Mouse (Mus musculus): ENCODE measurements around the gene Zfp963. TPM values are rescaled to one million over a fixed set of nuclear protein-coding genes. Genes with fewer than 3 reads are reported as not detected.

Zfp963 gene
- polyA plus RNA-seq (2012; ENCODE audit: insufficient read depth, low replicate concordance), result 0.22 TPM in 1 of 2 replicates, not detected in the other

DNA sequence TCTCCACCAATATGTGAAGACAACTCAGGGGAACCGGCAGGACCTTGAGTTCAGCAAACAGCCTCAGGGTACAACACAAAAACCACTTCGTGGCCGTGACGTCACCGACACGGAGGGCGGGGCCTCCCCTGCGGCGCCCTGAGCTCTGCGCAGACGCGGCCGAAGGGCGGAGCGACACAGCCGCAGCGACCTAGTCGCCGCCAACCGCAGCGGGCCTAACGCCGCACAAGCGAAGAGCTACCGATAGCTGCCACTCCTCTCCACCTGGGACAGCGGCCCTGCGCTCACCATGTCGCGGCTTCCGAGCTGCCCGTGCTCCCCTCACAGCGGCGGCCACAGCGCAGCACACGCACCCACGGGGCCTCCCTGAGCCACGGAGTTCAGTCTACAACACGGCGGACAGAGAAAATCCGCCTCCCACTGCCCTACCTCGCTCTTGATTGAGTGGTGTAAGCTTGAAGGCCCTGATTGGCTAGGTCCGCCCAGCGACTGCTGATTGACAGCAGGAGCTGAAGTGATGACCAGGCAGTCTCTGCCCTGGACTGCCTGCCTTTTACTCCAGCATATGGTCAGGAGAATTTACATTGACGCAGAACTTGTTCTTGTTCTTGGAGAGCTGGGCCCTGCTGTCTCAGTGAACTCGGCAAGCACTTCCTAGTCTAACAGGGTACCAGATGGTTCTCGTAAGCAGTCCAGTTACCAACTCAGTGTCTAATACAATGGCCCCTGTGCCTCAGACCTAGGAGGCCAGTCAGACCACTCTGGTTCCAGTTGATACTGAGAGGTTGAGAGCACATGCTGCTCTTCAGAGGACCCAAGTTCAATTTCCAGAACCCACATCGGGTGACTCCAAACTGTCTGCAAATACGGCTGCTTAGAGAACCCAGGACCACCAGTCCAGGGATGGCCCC is at the start of gene Zfp963:
Zfp963 (minus strand) TSS at position 427 of the 911 bp plus-strand sequence.
- no peak for TF ChIP-seq GATA1 (IDR thresholded peaks at IDR 0.05; ENCODE audit: borderline replicate concordance, low read length)
- TF ChIP-seq FLI1 (IDR thresholded peaks at IDR 0.05; ENCODE audit: low read length), result no peak
- H3K4me3 ChIP-seq (replicated peaks), result peak within 1 kb of the TSS; percentile 100
- no peaks in the 10 kb centered on the region for H3K9me3 ChIP-seq
- peaks cover 20% of the 10 kb centered on the region for H3K4me1 ChIP-seq
- H3K27me3 ChIP-seq (replicated peaks), result no peaks in the 10 kb centered on the region
- H3K36me3 ChIP-seq (replicated peaks; ENCODE audit: low read length), result peaks cover 3% of the 10 kb centered on the region

DNA sequence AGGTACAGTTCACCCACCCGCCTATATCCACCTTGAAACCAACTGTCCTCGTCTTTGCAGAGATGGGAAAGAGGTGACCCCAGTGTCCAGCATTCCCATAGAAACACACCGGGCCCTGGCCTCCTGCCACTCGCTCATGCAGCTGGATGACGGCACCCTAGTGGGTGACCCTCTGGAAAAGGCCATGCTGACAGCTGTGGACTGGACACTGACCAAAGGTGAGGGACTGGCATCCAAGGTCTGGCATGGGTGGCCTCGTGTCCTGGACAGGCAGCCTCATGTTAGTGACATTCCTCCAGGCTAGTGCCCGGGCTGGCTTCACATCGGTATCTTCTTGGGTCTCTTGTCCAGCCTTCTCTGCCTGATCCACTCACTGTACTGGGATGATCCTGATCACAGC is 49.5 kb upstream of the Zfp963 start:
- Histone ChIP-seq H3K36me3 (replicated peaks; ENCODE audit: low read length) (peaks cover 99% of the 10 kb centered on the region), H3K9me3 (no peaks in the 10 kb centered on the region), H3K4me1 (peaks cover 14% of the 10 kb centered on the region), H3K27me3 (replicated peaks) (no peaks in the 10 kb centered on the region), H3K4me3 (replicated peaks) (no peak overlapping the region)
- TF ChIP-seq GATA1 (IDR thresholded peaks at IDR 0.05; ENCODE audit: borderline replicate concordance, low read length) (no peak), FLI1 (IDR thresholded peaks at IDR 0.05; ENCODE audit: low read length) (no peak)

DNA sequence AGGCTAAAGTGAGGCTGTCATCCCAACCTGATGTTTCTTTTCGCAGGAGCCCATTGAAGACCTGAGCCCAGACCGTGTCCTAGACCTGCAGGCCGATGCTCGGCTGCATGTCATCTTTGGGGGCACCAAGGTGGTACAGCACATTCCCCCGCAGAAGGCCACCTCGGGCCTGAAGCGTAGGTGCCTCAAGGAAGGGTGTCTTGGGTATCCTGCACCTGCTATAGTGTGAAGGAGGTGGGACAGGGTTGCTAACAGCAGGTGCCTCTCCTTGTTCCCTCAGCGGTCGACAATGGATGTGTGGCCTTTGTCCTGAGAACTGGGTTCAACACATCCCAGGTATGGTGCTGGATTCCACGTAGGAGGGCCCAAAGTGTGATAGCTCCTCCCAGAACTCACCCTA is 47.9 kb upstream of the Zfp963 start:
- Histone ChIP-seq H3K27me3 (replicated peaks) (no peaks in the 10 kb centered on the region), H3K36me3 (replicated peaks; ENCODE audit: low read length) (peaks cover 99% of the 10 kb centered on the region), H3K4me3 (replicated peaks) (no peak overlapping the region), H3K4me1 (peaks cover 26% of the 10 kb centered on the region), H3K9me3 (no peaks in the 10 kb centered on the region)
- TF ChIP-seq GATA1 (IDR thresholded peaks at IDR 0.05; ENCODE audit: borderline replicate concordance, low read length), result no peak
- TF ChIP-seq FLI1 (IDR thresholded peaks at IDR 0.05; ENCODE audit: low read length), result no peak

DNA sequence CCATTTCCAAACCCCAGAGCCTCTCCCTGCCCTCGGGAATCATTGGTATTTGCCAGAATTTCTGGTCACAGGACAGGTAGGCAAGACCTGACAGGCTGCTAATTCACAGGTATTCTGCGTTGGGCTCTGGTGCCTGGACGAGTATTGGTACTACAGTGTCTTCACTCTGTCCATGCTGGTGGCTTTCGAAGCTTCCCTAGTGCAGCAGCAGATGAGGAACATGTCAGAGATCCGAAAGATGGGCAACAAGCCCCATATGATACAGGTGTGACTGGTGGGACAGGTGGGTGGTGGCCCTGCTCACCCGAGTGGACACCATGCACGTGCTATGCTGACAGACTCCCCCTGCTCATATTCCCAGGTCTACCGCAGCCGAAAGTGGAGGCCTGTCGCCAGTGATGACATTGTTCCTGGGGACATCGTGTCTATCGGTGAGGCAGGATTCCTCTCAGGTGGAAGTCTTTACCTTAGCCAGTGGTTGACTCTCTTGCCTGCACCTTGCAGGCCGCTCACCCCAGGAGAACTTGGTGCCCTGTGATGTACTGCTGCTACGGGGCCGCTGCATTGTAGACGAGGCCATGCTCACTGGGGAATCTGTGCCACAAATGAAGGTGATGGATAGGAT is 47.1 kb upstream of the Zfp963 start:
- H3K36me3 ChIP-seq (replicated peaks; ENCODE audit: low read length), result peaks cover 91% of the 10 kb centered on the region

DNA sequence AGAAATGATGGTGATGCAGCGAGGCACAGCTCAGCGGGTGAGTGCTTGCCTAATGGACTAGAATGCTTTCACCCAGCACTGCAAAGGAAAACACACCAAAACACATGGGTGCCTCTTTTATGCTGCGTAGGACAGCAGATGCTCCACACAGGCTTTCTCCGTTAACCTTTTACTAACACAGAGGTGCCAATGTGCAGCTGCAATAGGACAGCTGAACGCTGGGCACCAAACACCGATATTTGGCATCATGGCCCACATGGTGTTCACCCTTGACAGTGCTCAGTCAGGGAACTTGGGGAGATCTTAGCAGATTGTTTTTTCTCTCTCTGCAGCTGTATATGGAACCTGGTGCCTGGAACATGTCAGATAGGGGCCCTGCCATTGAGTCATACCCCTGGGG is 45.1 kb upstream of the Zfp963 start:
- H3K4me1 ChIP-seq, result peaks cover 37% of the 10 kb centered on the region
- no peaks in the 10 kb centered on the region for H3K9me3 ChIP-seq
- no peak overlapping the region for H3K4me3 ChIP-seq (replicated peaks)
- no peaks in the 10 kb centered on the region for H3K27me3 ChIP-seq (replicated peaks)
- H3K36me3 ChIP-seq (replicated peaks; ENCODE audit: low read length), result peaks cover 73% of the 10 kb centered on the region
- TF ChIP-seq GATA1 (IDR thresholded peaks at IDR 0.05; ENCODE audit: borderline replicate concordance, low read length) (no peak), FLI1 (IDR thresholded peaks at IDR 0.05; ENCODE audit: low read length) (no peak)

More for the DNA sequence above, 47.1 kb upstream of the Zfp963 start:
- TF ChIP-seq GATA1 (IDR thresholded peaks at IDR 0.05; ENCODE audit: borderline replicate concordance, low read length) (no peak), FLI1 (IDR thresholded peaks at IDR 0.05; ENCODE audit: low read length) (no peak)
- no peaks in the 10 kb centered on the region for H3K27me3 ChIP-seq (replicated peaks)
- no peaks in the 10 kb centered on the region for H3K9me3 ChIP-seq
- H3K4me3 ChIP-seq (replicated peaks), result no peak overlapping the region
- peaks cover 34% of the 10 kb centered on the region for H3K4me1 ChIP-seq

DNA sequence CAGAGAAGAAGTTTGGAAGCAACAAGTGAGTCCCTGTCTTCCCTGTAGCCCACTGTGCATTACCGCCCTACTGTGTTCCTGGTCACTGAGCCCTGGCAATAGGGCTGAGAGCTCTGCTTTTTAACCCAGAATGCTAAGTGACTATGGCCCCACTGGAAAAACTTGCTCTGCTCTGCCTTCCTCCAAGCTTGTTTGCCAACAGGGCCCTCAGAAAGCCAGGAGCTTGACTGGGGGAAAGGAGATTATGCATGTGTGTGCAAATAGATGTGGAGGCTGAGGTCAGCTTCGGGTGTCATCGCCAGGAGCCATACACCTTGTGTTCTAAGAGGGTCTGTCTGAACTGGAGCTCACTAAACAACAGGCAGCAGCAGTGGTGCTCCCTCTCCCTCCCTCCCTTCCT is 44.3 kb upstream of the Zfp963 start:
- peak overlapping the region; percentile 46 for H3K4me3 ChIP-seq (replicated peaks)
- no peaks in the 10 kb centered on the region for H3K9me3 ChIP-seq
- peaks cover 45% of the 10 kb centered on the region for H3K4me1 ChIP-seq
- no peaks in the 10 kb centered on the region for H3K27me3 ChIP-seq (replicated peaks)
- peaks cover 65% of the 10 kb centered on the region for H3K36me3 ChIP-seq (replicated peaks; ENCODE audit: low read length)
- TF ChIP-seq FLI1 (IDR thresholded peaks at IDR 0.05; ENCODE audit: low read length) (no peak), GATA1 (IDR thresholded peaks at IDR 0.05; ENCODE audit: borderline replicate concordance, low read length) (no peak)

DNA sequence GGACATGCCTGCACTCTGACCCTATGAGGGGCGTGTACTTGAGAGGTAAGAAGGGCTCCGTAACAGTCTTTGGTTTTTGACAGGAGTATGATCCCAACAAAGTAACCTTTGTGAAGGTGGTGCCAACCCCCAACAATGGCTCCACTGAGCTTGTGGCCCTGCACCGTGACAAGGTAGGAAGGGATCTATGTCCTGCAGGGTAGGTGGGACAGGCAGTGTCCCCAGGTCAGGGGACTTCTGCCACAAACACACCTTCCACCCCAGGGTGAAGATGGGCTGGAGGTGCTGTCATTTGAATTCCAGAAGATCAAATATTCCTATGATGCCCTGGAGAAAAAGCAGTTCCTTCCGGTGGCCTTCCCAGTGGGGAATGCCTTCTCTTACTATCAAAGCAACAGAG is 43.9 kb upstream of the Zfp963 start:
- Histone ChIP-seq H3K4me1 (peaks cover 48% of the 10 kb centered on the region), H3K27me3 (replicated peaks) (no peaks in the 10 kb centered on the region), H3K4me3 (replicated peaks) (no peak overlapping the region), H3K36me3 (replicated peaks; ENCODE audit: low read length) (peaks cover 61% of the 10 kb centered on the region), H3K9me3 (no peaks in the 10 kb centered on the region)
- no peak for TF ChIP-seq FLI1 (IDR thresholded peaks at IDR 0.05; ENCODE audit: low read length)
- no peak for TF ChIP-seq GATA1 (IDR thresholded peaks at IDR 0.05; ENCODE audit: borderline replicate concordance, low read length)

DNA sequence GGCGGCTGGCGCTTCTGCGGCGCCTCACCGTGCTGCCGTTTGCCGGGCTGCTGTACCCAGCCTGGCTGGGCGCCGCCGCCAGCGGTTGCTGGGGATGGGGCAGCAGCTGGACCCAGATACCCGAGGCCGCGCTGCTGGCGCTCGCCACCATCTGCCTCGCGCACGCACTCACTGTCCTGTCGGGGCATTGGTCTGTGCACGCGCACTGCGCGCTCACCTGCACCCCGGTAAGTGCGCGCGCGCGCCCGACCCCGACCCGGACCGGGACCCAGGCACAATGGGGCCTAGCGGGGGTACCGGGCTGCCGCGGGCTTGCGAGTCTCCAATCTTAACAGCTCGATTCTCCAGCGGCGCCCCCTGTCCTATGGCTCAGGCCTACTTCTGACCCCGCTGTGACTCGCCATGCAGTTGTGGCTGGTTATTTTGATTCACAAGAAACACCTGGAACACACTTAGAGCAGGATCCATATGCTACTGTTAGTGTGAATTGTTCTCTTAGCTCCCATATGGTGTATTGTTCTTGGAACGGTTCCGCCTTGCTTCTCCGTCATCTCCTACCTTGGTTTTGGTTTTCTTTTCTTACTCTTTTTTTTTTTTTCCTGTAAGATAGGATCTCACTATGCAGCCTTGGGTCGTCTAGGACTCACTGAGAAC is 41.8 kb upstream of the Zfp963 start:
- Histone ChIP-seq H3K9me3 (no peaks in the 10 kb centered on the region), H3K4me1 (peaks cover 52% of the 10 kb centered on the region), H3K36me3 (replicated peaks; ENCODE audit: low read length) (peaks cover 40% of the 10 kb centered on the region), H3K4me3 (replicated peaks) (peak overlapping the region; percentile 98), H3K27me3 (replicated peaks) (no peaks in the 10 kb centered on the region)
- TF ChIP-seq FLI1 (IDR thresholded peaks at IDR 0.05; ENCODE audit: low read length) (no peak), GATA1 (IDR thresholded peaks at IDR 0.05; ENCODE audit: borderline replicate concordance, low read length) (no peak)

DNA sequence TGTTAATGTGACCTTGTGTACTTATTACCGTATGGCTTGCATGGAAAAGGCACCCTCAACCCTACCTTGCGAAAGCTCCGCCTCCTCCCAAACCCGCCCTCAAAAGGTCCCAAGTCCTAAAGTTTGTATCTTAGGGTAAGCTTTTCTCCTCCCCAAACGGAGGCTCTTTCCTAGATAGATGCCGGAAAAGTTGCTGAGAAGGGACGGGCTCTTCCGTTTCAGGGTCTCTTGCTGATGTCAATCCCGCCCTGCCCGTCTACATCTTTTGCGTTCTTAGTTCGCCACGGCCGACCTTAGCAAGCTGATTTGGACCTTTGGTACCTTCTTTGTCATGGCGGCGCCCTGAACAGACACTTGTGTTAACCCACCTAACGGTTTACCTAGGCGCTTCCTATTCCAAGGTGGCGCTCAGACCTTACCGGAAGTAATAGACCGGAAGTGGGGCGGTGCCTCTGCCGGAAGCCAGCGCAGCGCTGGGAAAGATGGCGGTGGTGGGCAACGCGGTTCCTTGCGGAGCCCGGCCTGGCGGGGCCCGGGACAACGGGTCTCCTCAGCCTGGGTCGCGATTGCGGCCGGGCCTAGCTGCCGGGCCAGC is 41.1 kb upstream of the Zfp963 start, which contains the start of the genes Atp13a1 and Zfp866:
Atp13a1 (plus strand) TSS at position 391 of the 595 bp plus-strand sequence.
Zfp866 (minus strand) TSS at position 406 of the 595 bp plus-strand sequence.
- no peak for TF ChIP-seq GATA1 (IDR thresholded peaks at IDR 0.05; ENCODE audit: borderline replicate concordance, low read length)
- TF ChIP-seq FLI1 (IDR thresholded peaks at IDR 0.05; ENCODE audit: low read length), result peak; percentile 100; the same call in 1 of the 2 replicates
- peak within 1 kb of the TSS; percentile 98 for H3K4me3 ChIP-seq (replicated peaks)
- H3K9me3 ChIP-seq, result no peaks in the 10 kb centered on the region
- peaks cover 33% of the 10 kb centered on the region for H3K36me3 ChIP-seq (replicated peaks; ENCODE audit: low read length)
- H3K27me3 ChIP-seq (replicated peaks), result no peaks in the 10 kb centered on the region
- H3K4me1 ChIP-seq, result peaks cover 52% of the 10 kb centered on the region
